Mouse (Mus musculus): ENCODE measurements at regions not wholly inside any gene's neighbourhood (a gene's known extent, or its start where the extent isn't known, plus 50 kb on each side); places are given as distances from the start of the nearest gene placed in this dataset.

- no peak overlapping the region for H3K4me2 ChIP-seq (ENCODE audit: low read length)
- no peaks in the 10 kb centered on the region for H3K27me3 ChIP-seq (replicated peaks; ENCODE audit: control insufficient read depth, insufficient read depth, low read length)
- WGBS: 15% methylated on average over 4 of the region's 4 CpGs
- no peak for ATAC-seq
- H3K4me3 ChIP-seq (replicated peaks; ENCODE audit: low read length): no peak overlapping the region
- no peaks in the 10 kb centered on the region for H3K36me3 ChIP-seq (ENCODE audit: control insufficient read depth, insufficient read depth)
- H3K27ac ChIP-seq (ENCODE audit: low read length): no peak overlapping the region
- no peaks in the 10 kb centered on the region for H3K9me3 ChIP-seq (ENCODE audit: control insufficient read depth, low read length)
- H3K9ac ChIP-seq (replicated peaks; ENCODE audit: low read depth, low read length): no peak overlapping the region
- peaks cover 10% of the 10 kb centered on the region; the same call in 1 of the 2 replicates for H3K4me1 ChIP-seq (replicated peaks; ENCODE audit: control insufficient read depth, insufficient read depth, low read length)
Measured at GRCm38 (mm10) chr16:73098760-73099159, 790.7 kb downstream of the Robo1 start.

- Histone ChIP-seq H3K9ac (replicated peaks; ENCODE audit: low read depth, low read length) (no peak overlapping the region), H3K27ac (ENCODE audit: low read length) (no peak overlapping the region), H3K9me3 (ENCODE audit: control insufficient read depth, low read length) (no peaks in the 10 kb centered on the region), H3K27me3 (replicated peaks; ENCODE audit: control insufficient read depth, insufficient read depth, low read length) (no peaks in the 10 kb centered on the region), H3K4me3 (replicated peaks; ENCODE audit: low read length) (no peak overlapping the region), H3K4me1 (replicated peaks; ENCODE audit: control insufficient read depth, insufficient read depth, low read length) (peaks cover 10% of the 10 kb centered on the region; the same call in 1 of the 2 replicates), H3K36me3 (ENCODE audit: control insufficient read depth, insufficient read depth) (no peaks in the 10 kb centered on the region), H3K4me2 (ENCODE audit: low read length) (0 out of 2 replicates have a peak overlapping the region, but pooled peaks have one; percentile 1)
- ATAC-seq: no peak
- WGBS: 9% methylated on average over 14 of the region's 14 CpGs
Measured at GRCm38 (mm10) chr16:73097176-73097575, 789.1 kb downstream of the Robo1 start.

GRCm38 (mm10) chr16:73096091-73097083 lies 788.3 kb downstream of the Robo1 start:
- no peaks in the 10 kb centered on the region for H3K9me3 ChIP-seq (ENCODE audit: control insufficient read depth, low read length)
- peaks cover 10% of the 10 kb centered on the region; the same call in 1 of the 2 replicates for H3K4me1 ChIP-seq (replicated peaks; ENCODE audit: control insufficient read depth, insufficient read depth, low read length)
- no peak for ATAC-seq
- WGBS: 7% methylated on average over 8 of the region's 8 CpGs
- no peaks in the 10 kb centered on the region for H3K27me3 ChIP-seq (replicated peaks; ENCODE audit: control insufficient read depth, insufficient read depth, low read length)
- no peak overlapping the region for H3K4me2 ChIP-seq (ENCODE audit: low read length)
- H3K27ac ChIP-seq (ENCODE audit: low read length): no peak overlapping the region
- no peaks in the 10 kb centered on the region for H3K36me3 ChIP-seq (ENCODE audit: control insufficient read depth, insufficient read depth)
- no peak overlapping the region for H3K9ac ChIP-seq (replicated peaks; ENCODE audit: low read depth, low read length)
- no peak overlapping the region for H3K4me3 ChIP-seq (replicated peaks; ENCODE audit: low read length)
